Mouse (Mus musculus): ENCODE measurements at regions not wholly inside any gene's neighbourhood (a gene's known extent, or its start where the extent isn't known, plus 50 kb on each side); places are given as distances from the start of the nearest gene placed in this dataset.
A peak's percentile ranks its signal among the peaks of the same experiment; 100 is the strongest.

GRCm38 (mm10) chr4:124501785-124502184 is 108.8 kb downstream of the 3100002H09Rik start:
- no peaks in the 10 kb centered on the region for H3K36me3 ChIP-seq
- no peak overlapping the region for H3K4me3 ChIP-seq
- H3K9ac ChIP-seq, result no peak overlapping the region
- no peaks in the 10 kb centered on the region for H3K9me3 ChIP-seq
- ATAC-seq (ENCODE audit: insufficient number of reproducible peaks, insufficient read depth, low FRiP score, low TSS enrichment), result no peak
- no peak overlapping the region for H3K27ac ChIP-seq
- no peak overlapping the region for H3K4me2 ChIP-seq (replicated peaks)
- 0 out of 2 replicates have a peak, but pooled peaks cover 3% of the 10 kb centered on the region for H3K4me1 ChIP-seq
- no peaks in the 10 kb centered on the region for H3K27me3 ChIP-seq
- 81% methylated on average over 5 of the region's 5 CpGs for WGBS

- no peak overlapping the region for H3K4me2 ChIP-seq (replicated peaks)
- H3K9ac ChIP-seq, result no peak overlapping the region
- no peak overlapping the region for H3K4me3 ChIP-seq
- no peaks in the 10 kb centered on the region for H3K36me3 ChIP-seq
- H3K9me3 ChIP-seq, result no peaks in the 10 kb centered on the region
- 58% methylated on average over 16 of the region's 16 CpGs for WGBS
- no peak overlapping the region for H3K27ac ChIP-seq
- no peaks in the 10 kb centered on the region for H3K4me1 ChIP-seq
- no peak for ATAC-seq (ENCODE audit: insufficient number of reproducible peaks, insufficient read depth, low FRiP score, low TSS enrichment)
- no peaks in the 10 kb centered on the region for H3K27me3 ChIP-seq
Observed at GRCm38 (mm10) chr4:124498043-124498442, 112.6 kb downstream of the 3100002H09Rik start.

GRCm38 (mm10) chr4:124485941-124486581 is 124.5 kb downstream of the 3100002H09Rik start:
- Histone ChIP-seq H3K4me1 (0 out of 2 replicates have a peak, but pooled peaks cover 6% of the 10 kb centered on the region), H3K9me3 (peaks cover 25% of the 10 kb centered on the region; the same call in 1 of the 2 replicates), H3K9ac (no peak overlapping the region), H3K36me3 (no peaks in the 10 kb centered on the region), H3K27ac (no peak overlapping the region), H3K4me2 (replicated peaks) (no peak overlapping the region), H3K27me3 (peaks cover 45% of the 10 kb centered on the region), H3K4me3 (no peak overlapping the region)
- ATAC-seq (ENCODE audit: insufficient number of reproducible peaks, insufficient read depth, low FRiP score, low TSS enrichment), result no peak
- WGBS, result 13% methylated on average over 12 of the region's 12 CpGs

- H3K9ac ChIP-seq, result no peak overlapping the region
- no peak overlapping the region for H3K27ac ChIP-seq
- H3K4me3 ChIP-seq, result no peak overlapping the region
- H3K4me1 ChIP-seq, result 0 out of 2 replicates have a peak, but pooled peaks cover 6% of the 10 kb centered on the region
- no peaks in the 10 kb centered on the region for H3K36me3 ChIP-seq
- no peak overlapping the region for H3K4me2 ChIP-seq (replicated peaks)
- peaks cover 52% of the 10 kb centered on the region for H3K27me3 ChIP-seq
- ATAC-seq (ENCODE audit: insufficient number of reproducible peaks, insufficient read depth, low FRiP score, low TSS enrichment), result no peak
- WGBS, result 40% methylated on average over 19 of the region's 19 CpGs
- peaks cover 20% of the 10 kb centered on the region; the same call in 1 of the 2 replicates for H3K9me3 ChIP-seq
Observed at GRCm38 (mm10) chr4:124484613-124485586, 125.7 kb downstream of the 3100002H09Rik start.

GRCm38 (mm10) chr4:124477870-124478301 is 132.7 kb downstream of the 3100002H09Rik start:
- no peaks in the 10 kb centered on the region for H3K9me3 ChIP-seq
- peaks cover 60% of the 10 kb centered on the region for H3K27me3 ChIP-seq
- H3K36me3 ChIP-seq, result no peaks in the 10 kb centered on the region
- WGBS, result 2% methylated on average over 21 of the region's 22 CpGs
- H3K4me2 ChIP-seq (replicated peaks), result peak overlapping the region; percentile 46
- peaks cover 12% of the 10 kb centered on the region for H3K4me1 ChIP-seq
- no peak for ATAC-seq (ENCODE audit: insufficient number of reproducible peaks, insufficient read depth, low FRiP score, low TSS enrichment)
- peak overlapping the region; percentile 9; the same call in 1 of the 2 replicates for H3K4me3 ChIP-seq
- H3K9ac ChIP-seq, result 0 out of 2 replicates have a peak overlapping the region, but pooled peaks have one; percentile 16
- no peak overlapping the region for H3K27ac ChIP-seq

GRCm38 (mm10) chr4:124477359-124477868 is 133.2 kb downstream of the 3100002H09Rik start:
- Histone ChIP-seq H3K36me3 (no peaks in the 10 kb centered on the region), H3K4me3 (peak overlapping the region; percentile 9; the same call in 1 of the 2 replicates), H3K4me2 (replicated peaks) (peak overlapping the region; percentile 46), H3K9me3 (no peaks in the 10 kb centered on the region), H3K9ac (0 out of 2 replicates have a peak overlapping the region, but pooled peaks have one; percentile 16), H3K27me3 (peaks cover 60% of the 10 kb centered on the region), H3K4me1 (peaks cover 12% of the 10 kb centered on the region), H3K27ac (no peak overlapping the region)
- 13% methylated on average over 14 of the region's 14 CpGs for WGBS
- no peak for ATAC-seq (ENCODE audit: insufficient number of reproducible peaks, insufficient read depth, low FRiP score, low TSS enrichment)

- Histone ChIP-seq H3K9me3 (no peaks in the 10 kb centered on the region), H3K4me2 (replicated peaks) (no peak overlapping the region), H3K4me3 (no peak overlapping the region), H3K4me1 (no peaks in the 10 kb centered on the region), H3K27ac (no peak overlapping the region), H3K27me3 (0 out of 2 replicates have a peak, but pooled peaks cover 10% of the 10 kb centered on the region), H3K9ac (no peak overlapping the region), H3K36me3 (no peaks in the 10 kb centered on the region)
- WGBS, result 79% methylated on average over 18 of the region's 18 CpGs
- no peak for ATAC-seq (ENCODE audit: insufficient number of reproducible peaks, insufficient read depth, low FRiP score, low TSS enrichment)
Observed at GRCm38 (mm10) chr4:124465229-124465820, 145.3 kb downstream of the 3100002H09Rik start.

GRCm38 (mm10) chr4:124455511-124456338 is 154.9 kb downstream of the 3100002H09Rik start:
- H3K27me3 ChIP-seq, result no peaks in the 10 kb centered on the region; the same call in 1 of the 2 replicates
- peak; percentile 36; the same call in 1 of the 2 replicates for ATAC-seq (ENCODE audit: insufficient number of reproducible peaks, insufficient read depth, low FRiP score, low TSS enrichment)
- H3K27ac ChIP-seq, result no peak overlapping the region; the same call in 1 of the 2 replicates
- H3K4me2 ChIP-seq (replicated peaks), result no peak overlapping the region
- no peaks in the 10 kb centered on the region for H3K36me3 ChIP-seq
- H3K4me1 ChIP-seq, result peaks cover 25% of the 10 kb centered on the region
- no peaks in the 10 kb centered on the region for H3K9me3 ChIP-seq
- no peak overlapping the region for H3K4me3 ChIP-seq
- no peak overlapping the region for H3K9ac ChIP-seq
- WGBS, result 30% methylated on average over 14 of the region's 14 CpGs

- no peaks in the 10 kb centered on the region for H3K36me3 ChIP-seq
- H3K4me3 ChIP-seq, result no peak overlapping the region
- H3K27ac ChIP-seq, result no peak overlapping the region
- no peaks in the 10 kb centered on the region; the same call in 1 of the 2 replicates for H3K27me3 ChIP-seq
- H3K4me1 ChIP-seq, result peaks cover 23% of the 10 kb centered on the region
- H3K4me2 ChIP-seq (replicated peaks), result no peak overlapping the region
- no peaks in the 10 kb centered on the region for H3K9me3 ChIP-seq
- 17% methylated on average over 3 of the region's 3 CpGs for WGBS
- H3K9ac ChIP-seq, result no peak overlapping the region
- no peak for ATAC-seq (ENCODE audit: insufficient number of reproducible peaks, insufficient read depth, low FRiP score, low TSS enrichment)
Observed at GRCm38 (mm10) chr4:124451131-124451530, 159.5 kb downstream of the 3100002H09Rik start.

GRCm38 (mm10) chr4:124446615-124447014 is 164.0 kb downstream of the 3100002H09Rik start:
- ATAC-seq (ENCODE audit: insufficient number of reproducible peaks, insufficient read depth, low FRiP score, low TSS enrichment), result no peak
- H3K27me3 ChIP-seq, result peaks cover 22% of the 10 kb centered on the region

More at GRCm38 (mm10) chr4:124446615-124447014, 164.0 kb downstream of the 3100002H09Rik start:
- Histone ChIP-seq H3K4me2 (replicated peaks) (no peak overlapping the region), H3K9me3 (no peaks in the 10 kb centered on the region), H3K36me3 (no peaks in the 10 kb centered on the region), H3K4me3 (no peak overlapping the region), H3K4me1 (peaks cover 25% of the 10 kb centered on the region), H3K27ac (no peak overlapping the region), H3K9ac (no peak overlapping the region)
- WGBS, result 78% methylated on average over 8 of the region's 8 CpGs

All from embryonic facial prominence, embryonic 12.5 days (tissue).